Mouse (Mus musculus) thymus, postnatal 14 days (tissue): ENCODE data around the gene Ssr2.

Source experiments
- DNase-seq: peaks from one replicate; pipeline ENCODE4 v3.0.0; 2021

Gene Ssr2

DNA sequence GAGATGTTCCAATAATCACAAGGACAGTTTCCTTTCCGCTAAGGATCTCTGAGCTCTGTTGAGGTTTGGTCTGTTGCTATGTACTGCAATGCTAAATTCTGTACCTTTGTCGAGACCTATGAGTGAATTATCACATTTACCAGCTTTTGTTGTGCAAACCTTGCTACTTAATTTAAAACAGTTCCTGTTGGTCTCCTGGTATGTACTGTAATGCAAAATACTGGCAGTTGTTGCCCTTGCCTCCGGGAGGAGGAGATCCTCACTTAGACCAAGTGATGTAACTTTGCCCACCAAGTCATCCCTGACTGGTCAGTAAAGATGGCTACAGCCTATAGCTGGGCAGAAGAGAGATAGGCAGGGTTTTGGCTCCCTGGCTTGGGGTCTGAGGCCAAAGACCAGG is at the start of gene Ssr2:
Gene Ssr2, plus strand, starts transcription at position 337 of the 400 bp plus-strand sequence.
- DNase-seq, result no peak

DNA sequence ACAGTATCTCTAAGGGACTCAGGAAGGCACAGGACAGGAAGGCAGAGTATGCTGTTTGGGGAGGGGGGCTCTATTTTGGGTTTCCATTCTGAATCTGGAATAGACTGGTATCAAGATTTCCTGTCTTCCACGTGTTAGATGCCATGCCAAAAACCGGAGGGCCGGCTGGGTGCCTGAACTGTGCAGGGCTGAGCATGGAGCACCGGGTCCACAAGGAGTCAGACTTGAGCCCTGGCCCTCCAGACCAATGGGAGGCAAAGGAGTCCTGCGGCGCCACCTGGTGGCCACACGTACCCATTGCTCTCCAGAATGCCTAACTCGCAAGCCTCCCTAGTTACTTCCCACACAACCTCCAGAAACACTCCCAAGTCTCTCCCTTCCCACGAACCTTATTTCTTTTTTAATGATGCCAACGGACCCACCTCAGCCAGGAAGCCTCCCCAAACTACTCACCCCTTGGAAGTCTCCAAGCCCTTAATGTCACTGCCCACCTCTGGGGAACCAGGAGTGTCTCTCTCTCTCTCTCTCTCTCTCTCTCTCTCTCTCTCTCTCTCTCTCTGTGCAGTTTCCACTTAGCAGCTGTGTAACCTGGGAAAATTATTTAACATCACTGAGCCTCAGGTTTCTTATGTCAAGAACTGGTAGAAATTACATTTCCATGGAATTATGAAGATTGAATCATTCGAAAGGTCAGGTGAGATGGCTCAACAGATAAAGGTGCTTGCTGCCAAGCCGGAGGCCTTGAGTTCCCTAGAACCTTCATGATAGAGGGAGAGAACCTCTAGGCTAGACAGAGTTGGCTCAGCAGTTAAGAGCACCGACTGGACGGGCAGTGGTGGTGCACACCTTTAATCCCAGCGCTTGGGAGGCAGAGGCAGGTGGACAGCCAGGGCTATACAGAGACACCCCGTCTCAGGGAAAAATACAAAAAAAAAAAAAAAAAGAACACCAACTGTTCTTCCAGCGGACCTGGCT is 49.2 kb upstream of the Ssr2 start:
- DNase-seq, result peak; percentile 84

DNA sequence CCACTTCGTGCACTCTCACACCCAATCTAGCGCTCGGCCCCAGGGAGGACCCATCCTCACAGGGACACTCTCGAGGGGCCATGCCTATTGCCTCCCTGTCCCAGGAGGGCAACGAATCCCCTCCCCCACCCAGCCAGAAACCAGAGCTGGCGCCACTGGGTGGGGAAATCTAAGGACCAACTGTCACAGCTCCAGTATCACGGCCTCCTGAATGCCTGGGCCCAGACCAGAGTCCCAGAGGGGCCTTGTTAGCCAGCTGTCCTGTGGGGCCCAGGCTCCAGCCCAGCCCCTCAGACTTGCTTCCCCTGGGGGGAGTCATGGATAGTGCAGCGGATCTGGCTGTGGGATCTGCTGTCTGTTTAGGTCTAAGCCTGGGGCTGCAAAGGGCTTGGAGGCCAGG is 48.1 kb upstream of the Ssr2 start:
- DNase-seq, result peak; percentile 23

DNA sequence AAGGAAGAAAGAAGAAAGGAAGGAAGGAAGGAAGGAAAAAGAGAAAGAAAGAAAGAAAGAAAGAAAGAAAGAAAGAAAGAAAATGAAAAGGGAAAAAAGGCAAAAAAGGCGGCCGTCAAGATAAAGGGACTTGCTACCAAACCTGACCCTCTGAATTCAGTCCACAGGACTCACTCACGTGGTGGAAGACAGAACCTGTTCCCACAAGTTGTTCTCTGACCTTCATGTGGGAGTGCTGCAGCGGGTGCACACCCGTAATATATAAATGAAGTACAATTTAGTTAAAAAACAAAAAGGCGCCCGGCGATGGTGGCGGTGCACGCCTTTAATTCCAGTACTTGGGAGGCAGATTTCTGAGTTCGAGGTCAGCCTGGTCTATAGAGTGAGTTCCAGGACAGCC is 47.0 kb upstream of the Ssr2 start:
- no peak for DNase-seq

DNA sequence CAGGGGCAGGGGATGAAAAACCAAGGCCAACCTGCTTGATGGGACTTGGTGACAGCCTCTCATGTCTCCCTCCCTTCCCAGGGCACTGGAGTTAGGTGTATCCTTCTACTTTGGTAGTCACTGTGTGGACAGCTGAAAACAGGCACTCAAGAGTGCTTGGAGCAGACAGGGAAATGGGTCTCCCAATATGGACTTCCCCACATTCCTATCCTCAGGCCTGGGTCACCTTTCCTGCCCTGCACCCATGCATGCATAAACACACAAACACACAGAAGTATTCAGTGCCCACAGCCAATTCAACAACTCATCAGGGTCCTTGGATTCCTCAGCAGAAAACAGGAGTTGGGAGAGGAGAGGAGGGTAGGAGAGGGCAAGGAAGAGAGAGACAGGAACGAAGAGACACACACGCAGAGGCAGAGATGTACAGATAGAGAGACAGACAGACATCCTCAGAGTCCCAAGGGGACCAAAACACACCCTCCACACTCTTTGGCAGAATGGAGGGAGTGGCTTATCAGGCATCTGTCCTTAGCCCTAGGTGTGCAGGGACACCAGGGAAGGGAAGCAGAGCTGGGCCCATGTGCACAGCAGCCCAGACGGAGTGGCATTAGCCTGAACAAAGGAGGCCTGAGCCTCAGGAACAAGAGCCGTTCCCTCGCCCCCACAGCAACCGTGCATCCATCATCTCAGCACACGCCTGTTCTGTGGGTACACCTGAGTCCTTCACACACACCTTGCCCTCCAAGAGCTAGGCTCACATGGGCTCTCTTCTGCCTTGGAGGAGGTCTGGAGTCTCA is 46.3 kb upstream of the Ssr2 start:
- DNase-seq, result no peak

DNA sequence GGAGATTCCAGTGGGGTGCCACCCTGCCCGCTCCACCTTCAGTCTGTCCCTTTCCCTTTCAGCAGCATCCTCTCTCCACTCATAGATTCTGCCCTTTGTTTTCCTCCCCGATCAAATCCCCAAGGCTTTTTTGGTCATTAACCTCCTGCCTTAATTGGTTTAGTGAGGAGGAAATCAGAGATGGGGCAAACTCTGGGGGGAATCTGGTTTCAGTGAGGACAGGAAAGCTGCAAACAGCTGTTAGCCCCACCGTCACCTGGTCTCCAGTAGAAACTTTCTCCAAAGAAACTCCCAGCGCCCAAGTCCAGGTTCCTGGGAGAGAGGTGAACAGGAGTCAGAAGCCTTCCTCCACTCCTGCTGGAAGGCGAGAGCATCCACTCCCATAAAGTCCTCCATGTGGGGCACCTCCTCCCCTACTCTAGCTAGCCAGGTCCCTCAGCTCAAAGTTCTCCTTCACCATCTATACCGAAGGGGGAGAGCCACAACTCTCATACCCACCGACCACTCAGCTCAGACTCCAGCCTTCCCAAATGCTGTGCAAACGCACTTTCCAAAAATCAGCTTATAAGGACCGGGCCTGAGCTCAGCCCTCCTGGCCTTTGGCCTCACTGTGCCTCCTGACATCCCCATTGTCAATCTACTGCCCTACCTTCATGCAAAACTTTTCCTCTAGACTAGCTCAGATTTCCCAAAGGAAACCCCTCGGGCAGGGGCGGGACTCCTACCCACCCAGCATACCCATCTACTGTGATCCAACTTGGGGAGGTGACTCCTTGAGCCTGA is 45.4 kb upstream of the Ssr2 start:
- DNase-seq, result peak; percentile 28

DNA sequence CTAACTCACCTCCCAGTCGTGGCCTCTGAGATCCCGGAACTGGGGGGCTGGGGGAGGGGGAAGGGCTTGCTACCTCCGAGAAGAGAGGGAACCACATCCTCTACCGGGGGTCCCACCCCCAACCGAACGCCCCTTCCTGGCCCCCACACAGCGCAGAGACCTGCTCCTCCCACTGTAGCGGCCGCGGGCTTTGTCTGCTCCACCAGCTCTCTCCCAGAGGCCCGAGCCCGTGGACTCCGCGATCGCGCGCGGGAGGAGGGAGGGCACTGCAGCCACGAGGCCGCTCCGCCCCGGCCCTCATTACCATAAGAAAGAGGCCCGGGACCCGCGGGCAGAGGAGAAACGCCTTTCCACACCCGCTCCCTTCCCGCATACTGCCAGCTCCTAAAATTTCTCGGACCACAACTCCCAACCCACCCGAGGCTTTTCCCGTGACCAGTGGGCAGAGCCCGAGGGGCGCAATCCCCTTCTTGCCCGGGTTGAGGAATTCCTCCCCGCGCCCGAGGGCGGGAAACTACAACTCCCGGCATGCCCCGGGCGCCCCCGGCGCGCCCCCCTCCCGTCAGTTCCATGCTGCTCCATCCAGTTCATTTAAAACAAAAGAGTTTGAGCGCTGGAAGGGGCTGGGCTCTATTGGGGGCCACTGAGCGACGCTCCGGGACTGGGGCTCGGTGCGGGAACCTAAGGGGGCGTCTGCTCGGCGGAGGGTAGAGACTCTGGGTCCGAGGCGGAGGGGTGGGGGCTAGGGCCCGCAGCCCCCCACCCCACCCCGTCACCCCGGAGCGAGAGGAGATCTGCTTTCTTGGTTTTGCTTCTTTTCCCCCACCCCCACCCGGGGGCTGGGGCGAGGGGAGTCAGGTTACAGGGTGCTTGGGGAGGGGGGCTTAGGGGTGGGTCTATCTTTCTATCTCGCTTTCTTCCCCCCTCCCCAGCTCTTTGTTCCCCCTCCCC is 44.1 kb upstream of the Ssr2 start:
- peak; percentile 97 for DNase-seq

DNA sequence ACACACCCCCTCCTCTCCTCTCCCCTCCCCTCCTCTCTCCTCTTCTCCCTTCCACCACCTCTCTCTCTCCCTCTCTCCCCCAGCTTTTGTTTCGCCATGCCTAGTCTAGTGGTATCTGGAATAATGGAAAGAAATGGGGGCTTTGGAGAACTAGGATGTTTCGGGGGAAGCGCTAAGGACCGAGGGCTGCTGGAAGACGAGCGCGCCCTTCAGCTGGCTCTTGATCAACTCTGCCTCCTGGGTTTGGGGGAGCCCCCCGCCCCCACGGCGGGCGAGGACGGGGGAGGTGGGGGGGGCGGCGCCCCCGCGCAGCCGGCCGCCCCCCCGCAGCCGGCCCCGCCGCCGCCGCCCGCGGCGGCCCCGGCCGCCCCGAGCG is 43.4 kb upstream of the Ssr2 start, which contains the start of gene Mex3a:
Gene Mex3a, plus strand, starts transcription at position 97 of the 376 bp plus-strand sequence.
- DNase-seq, result no peak

DNA sequence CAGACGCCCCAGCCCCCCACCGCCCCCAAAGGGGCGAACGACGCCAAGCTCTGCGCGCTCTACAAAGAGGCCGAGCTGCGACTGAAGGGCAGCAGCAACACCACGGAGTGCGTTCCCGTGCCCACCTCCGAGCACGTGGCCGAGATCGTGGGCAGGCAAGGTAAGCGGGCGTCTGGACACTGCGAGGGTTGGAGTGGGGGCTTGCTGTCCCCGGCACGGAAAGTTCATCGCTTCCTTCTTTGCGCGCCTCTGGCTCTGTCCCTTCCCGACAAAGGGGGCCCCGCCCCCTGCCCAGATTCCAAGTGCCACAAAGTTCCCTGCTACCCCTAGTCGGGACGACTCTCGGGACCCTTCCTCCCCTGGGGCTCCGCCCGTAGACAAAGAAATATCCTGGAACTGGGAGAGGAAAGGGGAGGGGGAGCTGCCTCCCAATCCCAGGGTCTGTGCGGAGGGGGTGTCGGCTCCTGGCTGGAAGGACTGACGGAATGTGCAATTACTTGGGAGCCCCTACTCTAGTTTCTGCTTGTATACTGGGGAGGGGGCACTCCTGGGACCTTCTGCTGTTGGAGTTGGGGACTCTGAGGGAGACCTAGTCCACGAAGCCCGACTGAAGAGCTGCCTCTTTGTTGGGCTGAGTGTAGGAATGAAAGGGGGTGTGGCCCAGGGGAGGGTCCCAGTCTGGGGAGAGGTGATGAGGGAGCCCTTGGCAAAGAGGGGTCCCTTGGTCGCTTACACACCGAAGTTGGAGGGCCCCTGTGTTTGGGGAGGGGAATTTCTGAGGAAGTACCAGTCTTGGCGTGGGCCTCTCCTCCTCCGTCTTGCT is 42.8 kb upstream of the Ssr2 start:
- peak; percentile 54 for DNase-seq

DNA sequence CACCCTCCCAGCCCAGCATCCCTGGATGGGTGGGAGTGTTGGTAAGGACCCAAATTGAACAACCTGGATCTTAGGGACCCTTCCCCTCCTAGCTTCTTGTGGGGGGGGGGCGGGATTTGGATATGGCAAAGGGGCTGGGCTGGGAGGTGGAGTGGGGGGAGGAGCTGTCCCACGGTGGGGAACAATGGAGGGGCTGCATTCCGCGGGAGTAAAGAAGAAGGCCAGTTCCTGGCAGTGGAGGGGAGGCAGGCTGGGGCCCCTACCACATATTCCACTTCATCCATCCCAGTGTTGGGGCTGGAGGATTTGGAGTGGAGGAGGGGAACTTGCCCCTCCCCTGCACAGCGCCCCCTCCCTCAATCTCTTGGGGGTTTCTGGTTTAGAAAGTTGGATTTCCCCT is 42.0 kb upstream of the Ssr2 start:
- no peak for DNase-seq

DNA sequence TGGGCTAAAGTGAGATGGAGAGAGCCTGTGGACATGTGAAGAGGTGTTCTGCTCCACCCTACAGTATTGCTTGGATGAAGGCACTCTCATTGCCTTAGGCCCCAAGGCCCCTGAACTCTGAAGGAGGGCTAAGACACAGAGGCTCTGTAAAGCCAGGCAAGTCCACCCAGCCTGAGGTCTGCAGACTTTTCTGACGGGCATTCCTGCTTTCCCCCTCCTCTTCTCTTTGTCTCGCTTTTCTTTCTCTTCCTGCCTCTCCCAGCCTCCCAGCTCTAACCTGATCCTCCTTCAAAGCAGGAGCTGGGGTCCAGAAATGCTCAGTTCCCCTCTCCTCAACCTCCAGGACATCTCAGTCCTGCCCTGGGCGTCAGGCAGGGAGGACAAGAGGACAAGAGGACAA is 40.7 kb upstream of the Ssr2 start:
- DNase-seq, result no peak

DNA sequence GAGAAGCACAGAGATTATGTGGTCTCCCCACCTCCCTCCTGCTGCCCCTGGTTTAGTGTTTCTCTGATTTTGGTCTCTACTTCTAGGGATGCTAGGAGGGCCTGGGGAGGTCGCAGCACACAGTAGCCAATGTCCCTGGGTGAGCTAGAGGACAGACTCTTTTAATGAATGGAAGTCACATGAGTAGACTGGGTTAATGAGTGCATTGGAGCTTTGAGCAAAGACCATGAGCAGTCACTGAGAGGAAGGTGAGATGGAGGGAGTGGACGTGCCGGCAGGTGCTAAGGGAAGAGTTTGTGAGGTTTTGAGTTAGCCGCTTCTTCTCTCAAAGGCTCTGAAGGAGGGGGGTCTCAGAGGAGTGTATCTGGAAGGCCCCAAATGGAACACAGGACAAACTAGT is 40.1 kb upstream of the Ssr2 start:
- DNase-seq, result no peak

DNA sequence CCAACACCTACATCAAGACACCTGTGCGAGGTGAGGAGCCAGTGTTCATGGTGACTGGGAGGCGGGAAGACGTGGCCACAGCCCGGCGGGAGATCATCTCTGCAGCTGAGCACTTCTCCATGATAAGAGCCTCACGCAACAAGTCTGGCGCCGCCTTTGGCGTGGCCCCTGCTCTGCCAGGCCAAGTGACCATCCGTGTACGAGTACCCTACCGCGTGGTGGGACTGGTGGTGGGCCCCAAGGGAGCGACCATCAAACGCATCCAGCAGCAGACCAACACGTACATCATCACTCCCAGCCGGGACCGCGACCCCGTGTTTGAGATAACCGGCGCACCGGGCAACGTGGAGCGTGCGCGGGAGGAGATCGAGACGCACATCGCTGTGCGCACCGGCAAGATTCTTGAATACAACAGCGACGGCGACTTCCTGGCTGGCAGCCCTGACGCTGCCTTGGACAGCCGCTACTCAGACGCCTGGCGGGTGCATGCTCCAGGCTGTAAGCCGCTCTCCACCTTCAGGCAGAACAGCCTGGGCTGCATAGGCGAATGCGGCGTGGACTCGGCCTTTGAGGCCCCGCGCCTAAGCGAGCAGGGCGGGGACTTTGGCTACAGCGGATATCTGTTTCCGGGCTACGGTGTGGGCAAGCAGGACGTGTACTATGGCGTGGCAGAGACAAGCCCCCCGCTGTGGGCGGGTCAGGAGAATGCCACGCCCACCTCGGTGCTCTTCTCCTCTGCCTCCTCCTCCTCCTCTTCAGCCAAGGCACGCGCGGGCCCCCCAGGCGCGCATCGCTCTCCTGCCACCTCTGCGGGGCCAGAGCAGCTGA is 39.4 kb upstream of the Ssr2 start:
- DNase-seq, result peak; percentile 26

DNA sequence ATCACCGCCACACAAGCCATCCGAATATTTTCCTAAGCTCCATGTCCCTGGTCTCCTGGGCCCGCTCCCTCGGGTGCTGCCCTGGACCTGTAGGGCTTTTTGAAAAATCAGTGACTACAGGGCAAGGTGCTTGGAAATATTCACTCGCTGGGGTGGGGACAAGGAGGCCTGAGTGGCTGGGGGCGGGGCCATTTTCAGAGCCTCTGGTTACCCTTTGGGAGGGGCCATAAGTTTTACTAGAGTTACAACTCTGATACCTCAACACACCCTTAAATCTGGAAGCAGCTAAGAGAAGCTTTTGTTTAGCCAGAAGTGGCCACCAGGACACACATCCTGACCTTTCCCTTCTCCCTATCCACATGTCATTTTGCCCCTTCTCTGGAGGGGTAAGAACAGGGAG is 38.5 kb upstream of the Ssr2 start:
- DNase-seq, result no peak

DNA sequence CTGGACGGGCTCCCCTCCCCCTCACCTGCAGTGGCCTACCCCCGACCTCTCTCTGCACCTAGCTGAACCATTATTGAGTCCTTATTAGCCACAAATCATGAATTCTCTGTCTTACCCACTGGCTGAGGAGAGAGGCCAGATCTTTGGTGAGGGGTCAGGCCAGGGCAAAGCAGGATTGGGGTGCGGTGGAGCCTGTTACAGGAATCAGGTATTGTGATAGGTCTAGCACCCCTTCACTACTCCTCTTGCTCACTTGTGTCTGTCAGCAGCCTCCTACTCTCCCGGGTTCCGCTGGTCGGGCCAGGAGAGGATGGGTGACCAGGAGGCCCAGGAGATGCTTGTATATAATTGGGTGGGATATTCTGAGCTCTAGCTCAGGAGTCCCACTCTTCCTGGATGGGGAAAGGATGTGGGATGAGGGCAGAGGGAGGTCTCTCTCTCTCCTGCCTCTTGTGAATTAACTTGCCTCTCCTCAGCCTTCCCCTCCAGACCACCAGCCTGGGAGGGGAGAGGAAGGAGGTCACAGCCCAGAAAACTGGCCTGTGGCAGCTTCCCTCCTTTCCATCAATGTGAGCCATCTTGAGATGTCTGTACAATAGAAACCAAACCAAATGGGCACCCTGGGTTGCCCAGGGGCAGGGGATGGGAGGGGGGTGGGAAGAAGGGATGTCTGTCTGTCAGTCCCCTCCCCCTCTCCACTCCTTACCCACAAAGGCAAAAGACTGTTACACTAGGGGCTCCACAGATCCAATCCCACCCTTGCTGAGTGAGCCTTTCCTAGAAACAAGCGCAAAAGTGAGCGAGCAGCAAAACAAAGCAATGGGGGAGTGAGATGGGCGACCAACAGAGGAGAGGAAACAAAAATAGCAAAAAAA is 37.2 kb upstream of the Ssr2 start:
- no peak for DNase-seq

DNA sequence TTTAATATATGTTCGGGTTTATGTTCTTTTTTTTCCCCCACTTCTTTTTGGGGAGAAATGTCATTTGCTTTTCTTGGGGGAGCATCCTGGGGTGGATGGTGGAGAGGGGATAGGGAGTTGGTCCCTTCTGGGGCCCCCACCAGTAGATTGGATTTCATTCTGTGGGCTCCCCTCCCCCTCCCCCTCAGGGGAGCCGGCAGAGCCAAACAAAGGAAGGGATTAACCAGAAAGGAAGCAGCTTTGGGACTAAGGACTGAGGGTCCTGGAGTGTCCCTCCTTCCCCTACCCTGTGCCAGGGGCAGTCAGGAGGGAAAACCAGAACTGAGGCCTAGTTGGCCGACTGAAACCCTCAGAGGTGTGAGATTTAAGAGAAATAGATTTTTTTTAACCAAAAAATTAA is 36.3 kb upstream of the Ssr2 start:
- DNase-seq, result no peak

DNA sequence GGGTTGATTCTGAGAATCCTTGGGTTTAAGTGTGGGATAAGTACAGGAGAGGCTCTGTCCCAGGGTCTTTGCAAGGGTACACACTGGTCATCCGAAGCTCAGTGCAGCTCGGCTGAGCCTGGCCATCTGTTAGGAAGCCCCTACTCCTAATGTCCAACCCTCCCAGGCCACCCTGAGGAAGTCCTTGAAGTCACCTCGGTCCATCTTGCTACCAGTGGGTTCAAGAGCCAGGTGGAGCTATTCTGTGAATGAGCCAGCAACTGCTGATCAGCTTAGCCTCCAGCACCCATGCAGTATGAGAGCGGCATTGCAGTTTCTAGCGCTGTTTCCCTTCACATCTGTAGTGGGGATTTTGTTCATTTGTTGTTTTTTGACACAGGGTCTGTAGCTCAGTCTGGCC is 35.6 kb upstream of the Ssr2 start:
- no peak for DNase-seq

DNA sequence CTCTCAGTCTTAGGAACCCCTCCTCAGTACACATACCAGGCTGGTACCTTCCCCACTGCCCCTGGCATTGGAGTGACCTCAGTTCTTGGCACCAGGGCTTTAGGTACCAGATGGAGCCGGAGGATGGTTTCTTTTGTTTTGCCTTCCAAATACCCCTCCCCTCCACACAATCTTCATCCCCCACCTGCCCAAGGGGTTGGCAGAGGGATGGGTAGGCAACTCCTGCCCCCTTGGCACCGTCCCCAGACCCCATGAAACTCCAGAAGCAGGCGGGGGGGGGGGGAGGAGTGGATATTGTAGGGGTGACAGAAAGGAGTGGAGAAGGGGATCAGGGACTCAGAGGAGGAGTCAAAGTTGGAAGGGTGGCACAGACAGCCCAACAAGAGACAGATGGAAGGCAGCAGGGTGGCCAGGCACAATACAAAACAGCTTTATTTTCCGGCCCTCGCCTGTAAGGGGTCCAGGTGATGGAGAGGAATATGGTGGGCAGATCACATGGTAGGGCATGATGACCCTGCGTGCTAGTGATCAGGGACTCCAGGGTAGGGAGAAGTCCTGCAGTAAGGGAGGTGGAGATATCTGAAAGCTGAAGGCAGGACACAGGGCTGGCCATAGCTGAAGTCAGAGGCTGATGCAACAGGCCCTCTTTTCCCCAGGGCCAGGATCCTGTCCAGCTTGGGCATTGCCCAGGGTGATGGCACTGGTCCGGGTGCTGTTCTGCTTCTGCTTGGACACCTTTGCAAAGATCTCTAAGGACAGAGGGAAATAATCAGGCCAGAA is 33.9 kb upstream of the Ssr2 start:
- no peak for DNase-seq
